9 mouse cellular contexts compared by ENCODE assay signal in genomic region chr6:112823096-112823495, GRCm38 (mm10).
DNase-seq lines count a peak whose midpoint lies in the region; ATAC-seq and TF ChIP-seq lines count a peak whose summit lies in the region.
"Had no signal": no experiment of that assay in that cellular context is flagged by ENCODE, and none has a peak within 500 bp of the region (broad histone marks: within the 10 kb centered on the region; RNA-seq: fewer than 3 reads in every experiment).

No protein-coding gene starts in this region.

- H3K36me3 ChIP-seq in forebrain, embryonic 13.5 days (ENCODE audit: poor library complexity, severe bottlenecking) = peaks cover 30% of the 10 kb centered on the region
- H3K36me3 ChIP-seq in forebrain, embryonic 11.5 days (ENCODE audit: control insufficient read depth, insufficient read depth, low read length) = no peaks in the 10 kb centered on the region
- no peaks in the 10 kb centered on the region for H3K36me3 ChIP-seq in embryonic facial prominence, embryonic 15.5 days
- H3K36me3 ChIP-seq in intestine, postnatal 0 days (ENCODE audit: control insufficient read depth, insufficient read depth) = no peaks in the 10 kb centered on the region
- H3K36me3 ChIP-seq: lung, embryonic 15.5 days had no signal

- 83% methylated on average over 6 of the region's 6 CpGs for WGBS in forebrain, embryonic 13.5 days
- 92% methylated on average over 6 of the region's 6 CpGs for WGBS in forebrain, embryonic 11.5 days
- whole genome bisulfite sequencing in embryonic facial prominence, embryonic 15.5 days = 67% methylated on average over 6 of the region's 6 CpGs
- WGBS in intestine, postnatal 0 days = 85% methylated on average over 6 of the region's 6 CpGs

- H3K9ac ChIP-seq in forebrain, embryonic 13.5 days = no peak overlapping the region
- H3K9ac ChIP-seq in forebrain, embryonic 11.5 days (ENCODE audit: low read length) = no peak overlapping the region
- H3K9ac ChIP-seq in embryonic facial prominence, embryonic 15.5 days = no peak overlapping the region
- H3K9ac ChIP-seq in intestine, postnatal 0 days (ENCODE audit: low read depth, low read length) = no peak overlapping the region
- H3K9ac ChIP-seq: lung, embryonic 15.5 days had no signal

- DNase-seq in forebrain, embryonic 11.5 days (ENCODE audit: low spot score) = no peak
- DNase-seq in layer of hippocampus, adult 8-10 months (ENCODE audit: low spot score in 2 of 2) = peak; percentile 83 to 85
- peak; percentile 80 to 82 for DNase-seq in right cerebral cortex, adult 2 months (ENCODE audit: low spot score in 2 of 2)
- DNase-seq in c-Kit-positive CD71-positive TER-119-positive erythroid progenitor cells, embryonic 14.5 days (ENCODE audit: low spot score) = no peak
- no peak for DNase-seq in urinary bladder, postnatal 36 days (ENCODE audit: low spot score in 2 of 2)

- peak overlapping the region; percentile 57 for H3K27ac ChIP-seq in forebrain, embryonic 13.5 days
- H3K27ac ChIP-seq in forebrain, embryonic 11.5 days (ENCODE audit: low read depth, low read length) = no peak overlapping the region
- 0 out of 2 replicates have a peak overlapping the region, but pooled peaks have one; percentile 28 for H3K27ac ChIP-seq in embryonic facial prominence, embryonic 15.5 days (replicated peaks)
- no peak overlapping the region for H3K27ac ChIP-seq in intestine, postnatal 0 days (ENCODE audit: low read depth, low read length)
- H3K27ac ChIP-seq: lung, embryonic 15.5 days had no signal

- ATAC-seq in forebrain, embryonic 13.5 days = peak; percentile 39; the same call in 1 of the 2 replicates
- ATAC-seq in forebrain, embryonic 11.5 days (replicated peaks; ENCODE audit: low FRiP score) = no peak
- no peak for ATAC-seq in embryonic facial prominence, embryonic 15.5 days (ENCODE audit: insufficient number of reproducible peaks, low FRiP score, low TSS enrichment, low read depth)
- no peak for ATAC-seq in intestine, postnatal 0 days

- no peaks in the 10 kb centered on the region for H3K27me3 ChIP-seq in forebrain, embryonic 13.5 days
- H3K27me3 ChIP-seq in forebrain, embryonic 11.5 days (ENCODE audit: control insufficient read depth, insufficient read depth, low read length) = no peaks in the 10 kb centered on the region
- H3K27me3 ChIP-seq in embryonic facial prominence, embryonic 15.5 days = no peaks in the 10 kb centered on the region
- no peaks in the 10 kb centered on the region for H3K27me3 ChIP-seq in intestine, postnatal 0 days (replicated peaks; ENCODE audit: control insufficient read depth, insufficient read depth, low read length)
- H3K27me3 ChIP-seq: lung, embryonic 15.5 days had no signal

- no peak overlapping the region for H3K4me2 ChIP-seq in forebrain, embryonic 13.5 days
- no peak overlapping the region for H3K4me2 ChIP-seq in forebrain, embryonic 11.5 days (ENCODE audit: low read depth, low read length, severe bottlenecking)
- no peak overlapping the region for H3K4me2 ChIP-seq in embryonic facial prominence, embryonic 15.5 days (replicated peaks)
- no peak overlapping the region for H3K4me2 ChIP-seq in intestine, postnatal 0 days (replicated peaks; ENCODE audit: low read depth)
- H3K4me2 ChIP-seq: lung, embryonic 15.5 days had no signal

- H3K4me1 ChIP-seq in forebrain, embryonic 13.5 days = peaks cover 32% of the 10 kb centered on the region
- H3K4me1 ChIP-seq in forebrain, embryonic 11.5 days (replicated peaks; ENCODE audit: control insufficient read depth, insufficient read depth, low read length) = peaks cover 2% of the 10 kb centered on the region; the same call in 1 of the 2 replicates
- no peaks in the 10 kb centered on the region for H3K4me1 ChIP-seq in embryonic facial prominence, embryonic 15.5 days
- H3K4me1 ChIP-seq in intestine, postnatal 0 days (replicated peaks; ENCODE audit: control insufficient read depth, insufficient read depth, low read length) = no peaks in the 10 kb centered on the region
- H3K4me1 ChIP-seq: lung, embryonic 15.5 days had no signal

- H3K4me3 ChIP-seq in forebrain, embryonic 13.5 days = no peak overlapping the region
- H3K4me3 ChIP-seq in forebrain, embryonic 11.5 days (ENCODE audit: low read depth, low read length) = no peak overlapping the region
- H3K4me3 ChIP-seq in embryonic facial prominence, embryonic 15.5 days (replicated peaks) = no peak overlapping the region
- no peak overlapping the region for H3K4me3 ChIP-seq in intestine, postnatal 0 days (ENCODE audit: low read depth, low read length)
- H3K4me3 ChIP-seq: lung, embryonic 15.5 days had no signal

- H3K9me3 ChIP-seq in forebrain, embryonic 13.5 days (replicated peaks) = no peaks in the 10 kb centered on the region
- no peaks in the 10 kb centered on the region for H3K9me3 ChIP-seq in forebrain, embryonic 11.5 days (ENCODE audit: control insufficient read depth, low read length)
- H3K9me3 ChIP-seq in embryonic facial prominence, embryonic 15.5 days (replicated peaks) = no peaks in the 10 kb centered on the region
- no peaks in the 10 kb centered on the region for H3K9me3 ChIP-seq in intestine, postnatal 0 days (ENCODE audit: control insufficient read depth)
- H3K9me3 ChIP-seq: lung, embryonic 15.5 days had no signal

- no peak for TF ChIP-seq CTCF in intestine, postnatal 0 days (IDR thresholded peaks at IDR 0.05; ENCODE audit: low read depth)

Comparison
In these comparisons a context has a peak if more than half of its experiments do, and no peak if none do; other contexts are left out.
1. H3K27ac ChIP-seq: peak in forebrain, embryonic 13.5 days (single experiment) and embryonic facial prominence, embryonic 15.5 days (single experiment); none in forebrain, embryonic 11.5 days (single experiment) and intestine, postnatal 0 days (single experiment).
2. DNase-seq: peak in layer of hippocampus, adult 8-10 months (2 of 2) and right cerebral cortex, adult 2 months (2 of 2); none in forebrain, embryonic 11.5 days (single experiment), c-Kit-positive CD71-positive TER-119-positive erythroid progenitor cells, embryonic 14.5 days (single experiment) and urinary bladder, postnatal 36 days (0 of 2).